Mouse (Mus musculus) spleen, adult 2 months (tissue): Measurements from ENCODE around the gene Osbp2.

Source experiments
- CTCF ChIP-seq: fragments of 200-500 bp; IDR thresholded peaks from 2 replicates; pipeline ENCODE4 v1.5.1; 2011; ENCODE audit warnings: mild to moderate bottlenecking, inconsistent platforms; ENCODE audit not compliant: insufficient read depth, insufficient read length, insufficient replicate concordance; ENCODE audit errors: extremely low read depth
- POLR2A ChIP-seq: fragments of 200-500 bp; IDR thresholded peaks from 2 replicates; pipeline ENCODE4 v1.6.1; 2011; ENCODE audit warnings: low read depth, low read length, inconsistent platforms

DNA sequence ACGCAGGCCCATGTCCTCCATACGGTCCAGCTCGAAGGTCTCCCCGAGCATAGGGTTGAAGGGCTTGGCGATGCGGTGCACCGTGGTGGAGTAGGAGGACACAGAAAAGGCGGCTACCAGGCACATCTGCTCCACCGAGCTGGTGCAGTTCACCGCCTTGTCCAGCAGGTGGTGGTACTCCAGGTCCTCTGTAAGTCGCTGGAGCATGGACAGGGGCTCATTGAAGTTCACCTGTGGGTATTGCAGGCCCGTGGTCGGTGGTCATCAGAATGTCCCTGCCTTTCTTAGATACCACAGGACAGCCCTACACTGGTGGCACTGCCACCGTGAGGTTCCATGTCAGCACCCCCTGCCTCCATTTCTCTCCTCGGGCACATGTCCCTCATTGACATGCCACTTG is 149.2 kb downstream of the Osbp2 start:
- peak; percentile 65; the same call in 1 of the 2 replicates for TF ChIP-seq CTCF
- TF ChIP-seq POLR2A, result no peak
